ENCODE assay signal across 23 mouse cellular contexts in genomic region chr4:72381742-72382141, GRCm38 (mm10).
DNase-seq lines count a peak whose midpoint lies in the region; ATAC-seq and TF ChIP-seq lines count a peak whose summit lies in the region.
"Had no signal": no experiment of that assay in that cellular context is flagged by ENCODE, and none has a peak within 500 bp of the region (broad histone marks: within the 10 kb centered on the region; RNA-seq: fewer than 3 reads in every experiment).

No protein-coding gene starts in this region.

- H3K4me2 ChIP-seq in forebrain, embryonic 13.5 days = no peak overlapping the region
- H3K4me2 ChIP-seq in hindbrain, embryonic 14.5 days (replicated peaks) = peak overlapping the region; percentile 46; the same call in 1 of the 2 replicates
- no peak overlapping the region for H3K4me2 ChIP-seq in hindbrain, embryonic 12.5 days (replicated peaks)
- peak overlapping the region; percentile 44; the same call in 1 of the 2 replicates for H3K4me2 ChIP-seq in midbrain, embryonic 15.5 days
- H3K4me2 ChIP-seq in intestine, embryonic 15.5 days (replicated peaks) = no peak overlapping the region
- H3K4me2 ChIP-seq: heart, embryonic 12.5 days; heart, embryonic 15.5 days had no signal

- TF ChIP-seq POLR2A in brain, embryonic 14.5 days (IDR thresholded peaks at IDR 0.05; ENCODE audit: borderline replicate concordance, extremely low read depth, insufficient read depth, insufficient read length, poor library complexity, severe bottlenecking) = no peak

- H3K9me3 ChIP-seq in forebrain, embryonic 10.5 days = no peaks in the 10 kb centered on the region
- no peaks in the 10 kb centered on the region for H3K9me3 ChIP-seq in forebrain, embryonic 13.5 days (replicated peaks)
- no peaks in the 10 kb centered on the region for H3K9me3 ChIP-seq in hindbrain, embryonic 14.5 days (ENCODE audit: control insufficient read depth, low read length)
- H3K9me3 ChIP-seq in hindbrain, embryonic 12.5 days (replicated peaks) = no peaks in the 10 kb centered on the region
- no peaks in the 10 kb centered on the region for H3K9me3 ChIP-seq in midbrain, embryonic 15.5 days
- no peaks in the 10 kb centered on the region for H3K9me3 ChIP-seq in intestine, embryonic 15.5 days
- H3K9me3 ChIP-seq: heart, embryonic 12.5 days; heart, embryonic 15.5 days; hindbrain, embryonic 10.5 days; hindbrain, embryonic 15.5 days had no signal

- no peak overlapping the region for H3K4me3 ChIP-seq in forebrain, embryonic 10.5 days
- H3K4me3 ChIP-seq in forebrain, embryonic 13.5 days = no peak overlapping the region
- H3K4me3 ChIP-seq in hindbrain, embryonic 14.5 days (replicated peaks; ENCODE audit: low read length) = no peak overlapping the region
- no peak overlapping the region for H3K4me3 ChIP-seq in hindbrain, embryonic 12.5 days
- no peak overlapping the region for H3K4me3 ChIP-seq in midbrain, embryonic 15.5 days
- H3K4me3 ChIP-seq in intestine, embryonic 15.5 days (replicated peaks) = no peak overlapping the region
- H3K4me3 ChIP-seq: gastrocnemius, adult 2 months; heart, embryonic 12.5 days; heart, embryonic 15.5 days; hindbrain, embryonic 10.5 days had no signal

- no peak overlapping the region for H3K27ac ChIP-seq in forebrain, embryonic 10.5 days
- H3K27ac ChIP-seq in forebrain, embryonic 13.5 days = no peak overlapping the region
- H3K27ac ChIP-seq in hindbrain, embryonic 14.5 days = no peak overlapping the region
- no peak overlapping the region for H3K27ac ChIP-seq in hindbrain, embryonic 12.5 days
- H3K27ac ChIP-seq in midbrain, embryonic 15.5 days = no peak overlapping the region; the same call in 1 of the 2 replicates
- no peak overlapping the region for H3K27ac ChIP-seq in intestine, embryonic 15.5 days
- H3K27ac ChIP-seq: gastrocnemius, adult 2 months; heart, embryonic 15.5 days; hindbrain, embryonic 10.5 days; hindbrain, embryonic 15.5 days had no signal

- no peak for TF ChIP-seq CTCF in brain, embryonic 14.5 days (IDR thresholded peaks at IDR 0.05; ENCODE audit: borderline replicate concordance, extremely low read depth, insufficient read depth, insufficient read length)

- H3K27me3 ChIP-seq in forebrain, embryonic 10.5 days (ENCODE audit: poor library complexity, severe bottlenecking) = peaks cover 25% of the 10 kb centered on the region
- H3K27me3 ChIP-seq in forebrain, embryonic 13.5 days = peaks cover 23% of the 10 kb centered on the region
- H3K27me3 ChIP-seq in hindbrain, embryonic 14.5 days (ENCODE audit: control insufficient read depth, insufficient read depth, low read length) = 0 out of 2 replicates have a peak, but pooled peaks cover 8% of the 10 kb centered on the region
- peaks cover 8% of the 10 kb centered on the region; the same call in 1 of the 2 replicates for H3K27me3 ChIP-seq in hindbrain, embryonic 12.5 days
- no peaks in the 10 kb centered on the region; the same call in 1 of the 2 replicates for H3K27me3 ChIP-seq in midbrain, embryonic 15.5 days (replicated peaks)
- no peaks in the 10 kb centered on the region for H3K27me3 ChIP-seq in intestine, embryonic 15.5 days (replicated peaks)
- H3K27me3 ChIP-seq: heart, embryonic 12.5 days had no signal

- no peaks in the 10 kb centered on the region for H3K36me3 ChIP-seq in forebrain, embryonic 10.5 days (replicated peaks)
- H3K36me3 ChIP-seq in forebrain, embryonic 13.5 days (ENCODE audit: poor library complexity, severe bottlenecking) = no peaks in the 10 kb centered on the region
- no peaks in the 10 kb centered on the region for H3K36me3 ChIP-seq in hindbrain, embryonic 14.5 days (replicated peaks; ENCODE audit: control insufficient read depth, insufficient read depth)
- no peaks in the 10 kb centered on the region for H3K36me3 ChIP-seq in hindbrain, embryonic 12.5 days
- H3K36me3 ChIP-seq in midbrain, embryonic 15.5 days (replicated peaks) = no peaks in the 10 kb centered on the region
- no peaks in the 10 kb centered on the region for H3K36me3 ChIP-seq in intestine, embryonic 15.5 days
- H3K36me3 ChIP-seq: heart, embryonic 12.5 days; heart, embryonic 15.5 days; hindbrain, embryonic 10.5 days; hindbrain, embryonic 15.5 days had no signal

- no peak overlapping the region for H3K9ac ChIP-seq in forebrain, embryonic 13.5 days
- H3K9ac ChIP-seq in hindbrain, embryonic 14.5 days = no peak overlapping the region
- H3K9ac ChIP-seq in hindbrain, embryonic 12.5 days = no peak overlapping the region
- no peak overlapping the region for H3K9ac ChIP-seq in midbrain, embryonic 15.5 days
- H3K9ac ChIP-seq in intestine, embryonic 15.5 days = no peak overlapping the region
- H3K9ac ChIP-seq: forebrain, postnatal 0 days; heart, embryonic 12.5 days; heart, embryonic 15.5 days; hindbrain, embryonic 15.5 days had no signal

- H3K4me1 ChIP-seq in forebrain, embryonic 10.5 days = peaks cover 72% of the 10 kb centered on the region
- peaks cover 48% of the 10 kb centered on the region for H3K4me1 ChIP-seq in forebrain, embryonic 13.5 days
- peaks cover 38% of the 10 kb centered on the region for H3K4me1 ChIP-seq in hindbrain, embryonic 14.5 days (replicated peaks; ENCODE audit: control insufficient read depth, insufficient read depth, low read length)
- peaks cover 18% of the 10 kb centered on the region for H3K4me1 ChIP-seq in hindbrain, embryonic 12.5 days
- peaks cover 52% of the 10 kb centered on the region for H3K4me1 ChIP-seq in midbrain, embryonic 15.5 days
- H3K4me1 ChIP-seq in intestine, embryonic 15.5 days (replicated peaks) = 0 out of 2 replicates have a peak, but pooled peaks cover 3% of the 10 kb centered on the region

- 38% methylated on average over 6 of the region's 6 CpGs for WGBS in forebrain, embryonic 10.5 days
- 16% methylated on average over 6 of the region's 6 CpGs for WGBS in forebrain, embryonic 13.5 days
- WGBS in hindbrain, embryonic 14.5 days = 42% methylated on average over 6 of the region's 6 CpGs
- 65% methylated on average over 6 of the region's 6 CpGs for WGBS in hindbrain, embryonic 12.5 days
- 28% methylated on average over 6 of the region's 6 CpGs for WGBS in midbrain, embryonic 15.5 days
- WGBS in intestine, embryonic 15.5 days = 95% methylated on average over 6 of the region's 6 CpGs

- DNase-seq in forebrain, embryonic 10.5 days (ENCODE audit: extremely low spot score, low spot score) = peak; percentile 21
- DNase-seq in hindbrain, embryonic 14.5 days (ENCODE audit: low spot score) = no peak
- peak; percentile 46 for DNase-seq in brain, embryonic 14.5 days (ENCODE audit: low read depth)
- no peak for DNase-seq in ovary, postnatal 36 days (ENCODE audit: low spot score)
- DNase-seq: adrenal gland, adult 8-10 months; adrenal gland, postnatal 25 days; cerebellum, adult 18-20 months; cerebellum, adult 9-10 months; gastrocnemius, adult 2 months; gastrocnemius, postnatal 14 days; heart, adult 11 months; heart, postnatal 10 days; heart, postnatal 36 days had no signal

- ATAC-seq in forebrain, embryonic 13.5 days = no peak
- ATAC-seq in hindbrain, embryonic 14.5 days (ENCODE audit: low FRiP score) = no peak
- ATAC-seq in hindbrain, embryonic 12.5 days (ENCODE audit: low FRiP score) = no peak
- ATAC-seq in midbrain, embryonic 15.5 days (replicated peaks) = no peak
- no peak for ATAC-seq in intestine, embryonic 15.5 days
- ATAC-seq: activated CD4-positive, CD25-positive, alpha-beta regulatory T cell, adult 4 months had no signal

Comparison
In these comparisons a context has a peak if more than half of its experiments do, and no peak if none do; other contexts are left out.
1. H3K4me2 ChIP-seq: peak in hindbrain, embryonic 14.5 days (single experiment) and midbrain, embryonic 15.5 days (single experiment); none in forebrain, embryonic 13.5 days (single experiment), hindbrain, embryonic 12.5 days (single experiment) and intestine, embryonic 15.5 days (single experiment).
2. DNase-seq: peak in forebrain, embryonic 10.5 days (single experiment) and brain, embryonic 14.5 days (single experiment); none in hindbrain, embryonic 14.5 days (single experiment) and ovary, postnatal 36 days (single experiment).